Mouse (Mus musculus): ENCODE measurements around the gene Hfe.

DNA sequence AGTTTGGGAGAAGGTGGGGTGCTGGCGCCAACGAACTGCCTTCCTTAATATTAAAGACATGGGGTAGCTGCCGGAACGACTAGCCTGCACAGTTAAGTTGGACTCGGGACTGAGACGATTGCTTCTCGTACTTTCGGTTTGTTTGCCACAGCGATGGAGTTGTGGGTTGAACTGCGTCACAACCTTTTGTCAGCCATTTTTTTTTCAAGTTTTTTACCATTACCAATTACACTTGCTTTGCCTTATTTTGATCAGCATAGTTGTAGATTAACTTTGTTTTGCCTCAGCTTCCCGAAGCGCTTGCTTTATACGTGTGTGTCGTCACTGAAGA lies 29.2 kb upstream of the Hfe start:
- TF ChIP-seq POLR2A (IDR thresholded peaks at IDR 0.05; ENCODE audit: low read depth, low read length) (peak; percentile 67), CTCF (IDR thresholded peaks at IDR 0.05; ENCODE audit: borderline replicate concordance, insufficient read depth, low read length) (no peak)
